In genomic region chr19:45080711-45081110, GRCm38 (mm10) we compare ENCODE assay signal across 8 mouse cellular contexts. TPM values are rescaled to one million over a fixed set of nuclear protein-coding genes. Genes with fewer than 3 reads are reported as not detected.
DNase-seq lines count a peak whose midpoint lies in the region; ATAC-seq and TF ChIP-seq lines count a peak whose summit lies in the region.

No protein-coding gene starts in this region.

- ATAC-seq in megakaryocyte, adult 5-6 weeks (ENCODE audit: poor library complexity, severe bottlenecking) = no peak
- no peak for ATAC-seq in embryonic facial prominence, embryonic 13.5 days (ENCODE audit: insufficient number of reproducible peaks, insufficient read depth, low FRiP score, low TSS enrichment, low read depth)
- no peak for ATAC-seq in intestine, embryonic 16.5 days

- under 1% methylated on average over 17 of the region's 17 CpGs for WGBS in embryonic facial prominence, embryonic 13.5 days
- 2% methylated on average over 17 of the region's 17 CpGs for WGBS in intestine, embryonic 16.5 days
- WGBS in olfactory bulb, adult 2 months = 8% methylated on average over 17 of the region's 17 CpGs

- no peak overlapping the region for H3K27ac ChIP-seq in embryonic facial prominence, embryonic 13.5 days
- H3K27ac ChIP-seq in intestine, embryonic 16.5 days (ENCODE audit: low read length) = no peak overlapping the region
- H3K27ac ChIP-seq in olfactory bulb, adult 2 months (ENCODE audit: insufficient read depth, low read depth, low read length) = no peak overlapping the region

- peak overlapping the region; percentile 62 for H3K9ac ChIP-seq in embryonic facial prominence, embryonic 13.5 days
- H3K9ac ChIP-seq in intestine, embryonic 16.5 days (ENCODE audit: low read depth, low read length) = peak overlapping the region; percentile 49; the same call in 1 of the 2 replicates

- no peak for DNase-seq in adrenal gland, postnatal 10 days
- no peak for DNase-seq in urinary bladder, postnatal 14 days (ENCODE audit: low spot score)
- DNase-seq in layer of hippocampus, postnatal 14 days (ENCODE audit: low spot score in 2 of 2) = no peak

- TF ChIP-seq CTCF in olfactory bulb, adult 2 months (IDR thresholded peaks at IDR 0.05; ENCODE audit: insufficient read depth, low read depth, low read length) = no peak

- peaks cover 73% of the 10 kb centered on the region for H3K27me3 ChIP-seq in megakaryocyte, embryonic 14.5 days (replicated peaks)
- H3K27me3 ChIP-seq in embryonic facial prominence, embryonic 13.5 days = peaks cover 88% of the 10 kb centered on the region
- H3K27me3 ChIP-seq in intestine, embryonic 16.5 days (replicated peaks; ENCODE audit: control insufficient read depth, insufficient read depth, low read length) = peaks cover 74% of the 10 kb centered on the region

- H3K4me3 ChIP-seq in megakaryocyte, embryonic 14.5 days (replicated peaks) = peak overlapping the region; percentile 92
- peak overlapping the region; percentile 38 for H3K4me3 ChIP-seq in embryonic facial prominence, embryonic 13.5 days
- peak overlapping the region; percentile 37; the same call in 1 of the 2 replicates for H3K4me3 ChIP-seq in intestine, embryonic 16.5 days (ENCODE audit: low read length)
- H3K4me3 ChIP-seq in olfactory bulb, adult 2 months (ENCODE audit: insufficient read depth, low read depth, low read length) = peak overlapping the region; percentile 19

- H3K9me3 ChIP-seq in megakaryocyte, embryonic 14.5 days = no peaks in the 10 kb centered on the region
- H3K9me3 ChIP-seq in embryonic facial prominence, embryonic 13.5 days = no peaks in the 10 kb centered on the region
- H3K9me3 ChIP-seq in intestine, embryonic 16.5 days (ENCODE audit: control insufficient read depth, low read length) = no peaks in the 10 kb centered on the region

- H3K36me3 ChIP-seq in megakaryocyte, embryonic 14.5 days (replicated peaks; ENCODE audit: low read length) = no peaks in the 10 kb centered on the region
- H3K36me3 ChIP-seq in embryonic facial prominence, embryonic 13.5 days = no peaks in the 10 kb centered on the region
- H3K36me3 ChIP-seq in intestine, embryonic 16.5 days (ENCODE audit: control insufficient read depth, insufficient read depth, low read length) = no peaks in the 10 kb centered on the region

- TF ChIP-seq POLR2A in olfactory bulb, adult 2 months (IDR thresholded peaks at IDR 0.05; ENCODE audit: insufficient read depth, low read depth, low read length) = no peak

- H3K4me2 ChIP-seq in embryonic facial prominence, embryonic 13.5 days = peak overlapping the region; percentile 94
- peak overlapping the region; percentile 63 for H3K4me2 ChIP-seq in intestine, embryonic 16.5 days (ENCODE audit: low read depth, low read length)

- H3K4me1 ChIP-seq in megakaryocyte, embryonic 14.5 days = peaks cover 76% of the 10 kb centered on the region
- H3K4me1 ChIP-seq in embryonic facial prominence, embryonic 13.5 days = peaks cover 55% of the 10 kb centered on the region
- peaks cover 40% of the 10 kb centered on the region for H3K4me1 ChIP-seq in intestine, embryonic 16.5 days (ENCODE audit: control insufficient read depth, insufficient read depth, low read length)
- H3K4me1 ChIP-seq in olfactory bulb, adult 2 months (ENCODE audit: control insufficient read depth, insufficient read depth, low read length) = peaks cover 27% of the 10 kb centered on the region

RNA-seq across cellular contexts. Expression of gene Kazald1, which starts 5.7 kb away (rescaled TPM):
- polyA plus RNA-seq in megakaryocyte, embryonic 14.5 days (2012; ENCODE audit: insufficient read depth, low replicate concordance) = 0.54 TPM in 1 of 2 replicates, not detected in the other
- 0.23 TPM in 1 of 2 replicates, not detected in the other for total RNA-seq in megakaryocyte, adult 5-6 weeks (2015)
- 0.41 TPM in 1 of 2 replicates, not detected in the other for total RNA-seq in megakaryocyte, adult 5-6 weeks (2017)
- polyA plus RNA-seq in embryonic facial prominence, embryonic 13.5 days (2015; fragmentation: Nextera tagmentation; extraction: Ambion mirVana) = 17.7 and 29.4 TPM in 2 replicates
- polyA plus RNA-seq in intestine, embryonic 16.5 days (2015; fragmentation: Nextera tagmentation; extraction: Ambion mirVana) = 2.0 and 2.1 TPM in 2 replicates
- not detected in 2 replicates for polyA plus RNA-seq in olfactory bulb, adult 2 months (2012; ENCODE audit: insufficient read depth, insufficient read length, low replicate concordance, missing spikeins)
- 1 to 10 TPM; 8.2 to 9.2 TPM for total RNA-seq in adrenal gland, postnatal 10 days (2021)
- total RNA-seq in layer of hippocampus, postnatal 14 days (2021) = 1 to 10 TPM in 1 of 2 experiments, under 1 TPM in 1; 0.94 to 1.6 TPM

RNA-seq across cellular contexts. Expression of gene Sfxn3, which starts 33.4 kb away (rescaled TPM):
- polyA plus RNA-seq in megakaryocyte, embryonic 14.5 days (2012; ENCODE audit: insufficient read depth, low replicate concordance) = 4.4 TPM in 2 replicates
- total RNA-seq in megakaryocyte, adult 5-6 weeks (2015) = 36.9 and 40.7 TPM in 2 replicates
- total RNA-seq in megakaryocyte, adult 5-6 weeks (2017) = 9.4 and 10.0 TPM in 2 replicates
- polyA plus RNA-seq in embryonic facial prominence, embryonic 13.5 days (2015; fragmentation: Nextera tagmentation; extraction: Ambion mirVana) = 32.3 and 32.5 TPM in 2 replicates
- polyA plus RNA-seq in intestine, embryonic 16.5 days (2015; fragmentation: Nextera tagmentation; extraction: Ambion mirVana) = 16.5 and 18.2 TPM in 2 replicates
- not detected in 2 replicates for polyA plus RNA-seq in olfactory bulb, adult 2 months (2012; ENCODE audit: insufficient read depth, insufficient read length, low replicate concordance, missing spikeins)
- total RNA-seq in adrenal gland, postnatal 10 days (2021) = 10 to 100 TPM; 39.3 to 51.5 TPM
- total RNA-seq in layer of hippocampus, postnatal 14 days (2021) = 100 to 1,000 TPM; 113 to 117 TPM

RNA-seq across cellular contexts. Expression of gene Pdzd7, which starts 35.2 kb away (rescaled TPM):
- 0.02 TPM in 1 of 2 replicates, not detected in the other for polyA plus RNA-seq in megakaryocyte, embryonic 14.5 days (2012; ENCODE audit: insufficient read depth, low replicate concordance)
- total RNA-seq in megakaryocyte, adult 5-6 weeks (2015) = not detected in 2 replicates
- total RNA-seq in megakaryocyte, adult 5-6 weeks (2017) = not detected in 2 replicates
- polyA plus RNA-seq in embryonic facial prominence, embryonic 13.5 days (2015; fragmentation: Nextera tagmentation; extraction: Ambion mirVana) = 0.47 and 0.51 TPM in 2 replicates
- polyA plus RNA-seq in intestine, embryonic 16.5 days (2015; fragmentation: Nextera tagmentation; extraction: Ambion mirVana) = 0.43 and 0.49 TPM in 2 replicates
- not detected in 2 replicates for polyA plus RNA-seq in olfactory bulb, adult 2 months (2012; ENCODE audit: insufficient read depth, insufficient read length, low replicate concordance, missing spikeins)
- total RNA-seq in adrenal gland, postnatal 10 days (2021) = under 1 TPM; 0.21 to 0.48 TPM
- 1 to 10 TPM; 2.1 to 2.3 TPM for total RNA-seq in layer of hippocampus, postnatal 14 days (2021)

Comparison
In these comparisons a context has a peak if more than half of its experiments do, and no peak if none do; other contexts are left out.
1. H3K4me3 ChIP-seq: peak in every context shown above with its lines; median percentile 92 in megakaryocyte, embryonic 14.5 days; 38 in embryonic facial prominence, embryonic 13.5 days; 37 in intestine, embryonic 16.5 days; 19 in olfactory bulb, adult 2 months.